Mouse (Mus musculus) retina, adult 2 months (tissue): ENCODE data around the gene Git2.

Source experiments
- DNase-seq: peaks from one replicate; pipeline ENCODE4 v3.0.0-alpha.2; 2012; ENCODE audit warnings: low read depth, low spot score

Git2 gene

DNA sequence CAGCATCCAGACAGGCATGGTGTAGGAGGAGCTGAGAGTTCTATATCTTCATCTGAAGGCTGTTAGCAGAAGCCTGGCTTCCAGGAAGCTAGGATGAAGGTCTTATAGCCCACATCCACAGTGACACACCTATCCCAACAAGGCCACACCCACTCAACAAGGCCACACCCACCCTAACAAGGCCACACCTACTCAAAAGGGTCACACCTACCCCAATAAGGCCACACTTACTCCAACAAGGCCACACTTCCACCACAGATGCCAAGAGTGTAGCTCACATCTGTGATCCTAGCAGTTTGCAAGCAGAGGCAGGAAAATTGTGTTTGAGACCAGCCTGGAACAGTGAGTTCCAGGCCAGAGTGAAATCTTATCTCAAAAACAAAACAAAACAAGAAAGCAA, 87.4 kb downstream of the Git2 start:
- DNase-seq, result no peak

DNA sequence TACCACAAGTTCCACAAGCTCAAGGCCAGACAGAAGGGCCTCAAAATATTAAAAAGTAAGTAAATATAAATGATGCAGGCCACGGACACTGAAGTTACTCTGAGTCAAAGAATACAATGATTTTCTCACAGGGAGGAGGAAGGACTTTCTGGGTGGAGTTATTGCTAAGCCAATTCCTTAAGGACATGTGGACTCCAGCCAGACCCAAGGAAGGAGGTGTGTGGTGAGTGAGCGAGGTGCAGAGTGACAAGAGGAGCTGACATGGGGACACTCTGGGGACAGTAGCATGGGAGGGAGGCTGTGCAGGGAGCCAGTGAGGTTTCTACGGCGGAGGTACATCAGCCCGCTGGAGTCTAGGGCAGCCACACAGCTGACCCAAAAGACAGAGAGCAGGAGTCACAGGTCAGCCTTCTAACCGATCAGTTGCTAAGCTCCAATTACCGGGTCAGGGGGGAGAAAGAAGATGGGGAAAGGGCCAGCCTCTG, 88.5 kb downstream of the Git2 start:
- no peak for DNase-seq

DNA sequence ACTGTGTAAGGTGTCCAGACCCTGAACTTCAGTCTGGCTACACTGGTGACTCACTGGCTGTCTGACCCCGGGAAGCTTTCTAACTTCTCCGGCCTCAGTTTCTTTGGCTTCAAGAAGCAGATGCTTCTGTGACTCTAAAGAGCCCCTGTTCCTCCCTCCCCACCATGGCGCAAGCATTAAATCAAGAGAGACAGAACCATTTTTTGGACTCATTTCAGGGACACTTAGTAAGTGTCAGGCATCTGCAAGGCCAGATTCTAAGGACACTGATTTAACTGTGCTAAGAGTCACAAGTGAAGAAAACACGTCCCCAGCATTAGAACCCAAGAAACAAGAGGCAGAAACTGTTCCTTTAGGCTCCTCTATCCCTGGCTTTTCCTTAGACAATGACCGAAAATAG, 89.3 kb downstream of the Git2 start:
- no peak for DNase-seq

DNA sequence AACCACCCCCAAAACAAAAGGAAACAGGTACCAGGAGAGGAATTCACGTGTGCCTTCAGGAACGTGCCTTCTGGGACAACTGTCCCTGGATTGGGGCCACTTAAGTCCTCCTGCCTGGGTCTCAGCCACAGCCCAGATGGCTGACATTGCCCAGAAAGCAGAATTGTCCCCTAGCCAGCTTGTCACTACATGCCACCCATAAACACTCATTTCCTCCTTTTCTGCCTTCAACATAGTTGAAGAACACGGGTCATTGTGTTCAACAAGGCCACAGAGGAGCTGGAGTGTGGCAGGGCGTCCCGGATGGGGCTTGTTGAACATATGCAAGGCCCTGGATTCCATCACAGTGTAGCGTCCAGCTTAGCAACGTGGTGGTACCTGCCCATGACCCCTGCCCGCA, 93.6 kb downstream of the Git2 start:
- no peak for DNase-seq

DNA sequence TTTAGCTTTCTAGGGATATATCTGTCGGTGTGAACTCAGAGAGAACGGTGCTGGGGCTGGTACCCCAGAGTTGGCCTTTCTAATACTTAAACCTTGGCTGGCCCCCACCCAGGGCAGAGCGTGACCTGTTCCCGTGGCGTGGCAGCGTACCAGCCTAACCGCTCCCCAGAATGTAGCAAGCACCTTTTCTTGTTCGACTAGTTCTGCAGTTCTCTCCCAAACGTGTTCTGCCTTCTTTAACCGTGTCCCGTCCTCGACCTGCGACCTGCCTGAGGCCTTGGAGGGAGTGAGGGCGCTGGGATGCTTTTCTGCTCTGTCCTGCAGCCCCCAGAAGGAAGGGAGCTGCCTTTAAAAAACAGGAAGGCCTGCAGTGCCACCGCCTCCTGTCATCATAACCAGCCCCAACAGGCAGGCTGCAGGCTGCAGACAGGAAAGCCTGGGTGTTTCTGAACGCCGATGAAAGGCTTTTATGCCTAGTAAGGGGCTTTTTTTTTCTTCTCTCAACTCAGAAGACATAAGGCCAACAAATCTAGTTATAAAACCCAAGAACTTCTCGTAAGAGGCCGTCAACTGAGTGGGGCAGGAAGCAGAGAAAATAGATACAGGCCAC, 94.5 kb downstream of the Git2 start:
- DNase-seq, result no peak

DNA sequence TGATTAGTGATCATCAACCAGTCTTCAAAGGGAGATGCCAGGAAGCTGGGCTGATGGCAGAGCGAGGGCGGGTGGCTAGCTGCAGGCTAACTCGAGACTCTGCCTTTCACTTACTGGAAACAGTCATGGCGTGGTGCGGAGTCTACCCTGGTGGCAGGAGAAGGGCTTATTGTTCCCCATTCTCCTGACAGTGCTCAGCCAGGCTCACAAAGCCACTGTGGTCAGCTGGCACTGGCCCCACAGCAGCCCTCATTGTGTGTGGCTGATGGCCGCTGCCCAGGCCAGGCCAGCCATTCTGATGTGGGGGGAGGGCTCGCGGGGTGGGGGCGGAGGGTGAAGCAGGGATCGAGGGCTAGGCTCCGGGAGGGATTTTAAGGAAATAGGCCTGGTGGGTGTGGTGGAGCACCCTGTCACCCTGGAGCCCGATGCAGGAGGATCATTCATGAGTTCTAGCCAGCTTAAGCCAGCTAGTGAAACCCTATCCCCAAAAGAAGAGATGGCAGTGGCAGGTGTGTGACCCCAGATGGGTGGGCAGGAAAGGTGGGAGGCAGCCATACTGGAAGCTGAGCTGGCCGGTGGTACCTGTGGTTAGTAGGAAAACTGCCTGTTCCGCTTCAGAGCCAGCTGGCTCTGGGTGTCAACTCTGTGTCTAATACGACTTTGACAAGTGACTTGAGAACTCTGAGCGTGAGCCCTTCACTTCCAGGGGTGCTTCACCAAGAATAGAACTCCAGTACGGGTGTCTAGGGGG, 95.3 kb downstream of the Git2 start:
- no peak for DNase-seq
